Mouse (Mus musculus) Patski (cell line): ENCODE data around the gene Tspear. TPM values are rescaled to one million over a fixed set of nuclear protein-coding genes. Genes with fewer than 3 reads are reported as not detected.
A peak's percentile ranks its signal among the peaks of the same experiment; 100 is the strongest.
"Not testable (repeated sequence)": the region's sequence is repeated elsewhere in the genome, so short reads cannot be mapped to it uniquely, and the experiment has no call there.

Experiments
- ATAC-seq: fragments of 100-300 bp; one replicate; pipeline ENCODE4 v1.8.0; 2021
- CTCF ChIA-PET: fragments of 350-600 bp; sonication (Branson Sonifier 250); formaldehyde crosslinking; loops from one replicate; lab custom pipeline; 2022; ENCODE audit warnings: inconsistent platforms; lab: Charles Lee
- POLR2A ChIA-PET: fragments of 350-600 bp; sonication (Branson Sonifier 250); formaldehyde crosslinking; loops from one replicate; lab custom pipeline; 2022; ENCODE audit warnings: antibody characterized with exemption, inconsistent platforms; lab: Charles Lee
- DNase-seq: peaks from one replicate; pipeline ENCODE4 v3.0.0-alpha.2; 2011; ENCODE audit warnings: low read depth, low spot score
- H3K27me3 ChIP-seq: fragments of 371-371 bp; one replicate; pipeline ENCODE4 v1.5.1; 2021
- CTCF ChIP-seq: fragments of 100-300 bp; IDR thresholded peaks from one replicate; pipeline ENCODE4 v1.5.1; 2021
- in situ Hi-C: fragments of 300-500 bp; cut with MboI; formaldehyde crosslinking; loops from 3 replicates; pipeline ENCODE4 v1.11.1; 2018; ENCODE audit warnings: low pct_unique_long_range_greater_than_20kb, mixed read lengths
- polyA plus RNA-seq: library from polyadenylated mRNA; unstranded; gene quantifications from one replicate; pipeline ENCODE4 v1.2.3, GENCODE M21; 2021

Gene Tspear
- polyA plus RNA-seq, 1 experiment from 2014 or later: not detected

GRCm38 (mm10) chr10:77706326-77706725, 20.0 kb downstream of the Tspear start, which contains the start of gene Gm10272:
Gm10272 (plus strand) TSS chr10:77706626.
- in situ Hi-C loops: no loop called here
- ATAC-seq: no peak
- no peak for TF ChIP-seq CTCF
- ChIA-PET POLR2A (no interaction called here), CTCF (no interaction called here)
- DNase-seq: no peak
- H3K27me3 ChIP-seq: peaks cover 6% of the 10 kb centered on the region

DNA sequence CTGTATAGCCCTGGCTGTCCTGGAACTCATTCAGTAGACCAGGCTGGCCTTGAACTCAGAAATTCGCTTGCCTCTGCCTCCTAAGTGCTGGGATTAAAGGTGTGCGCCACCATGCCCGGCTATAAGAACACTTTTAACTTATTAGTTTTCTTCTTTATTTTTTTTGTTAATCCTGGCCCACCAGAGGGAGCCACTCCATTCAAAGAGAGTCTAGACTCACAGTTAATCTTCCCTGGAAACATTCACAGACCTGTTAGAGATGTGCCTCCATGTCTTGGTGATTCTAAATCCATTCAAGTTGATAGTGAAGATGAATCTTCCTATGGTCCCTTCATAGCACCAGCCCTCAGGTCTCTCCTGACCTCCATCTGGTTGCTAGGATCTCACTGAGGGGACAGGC, 23.5 kb downstream of the Tspear start:
- ATAC-seq (no peak), DNase-seq (no peak)
- CTCF ChIA-PET: no interaction called here
- in situ Hi-C loops: no loop called here
- peaks cover 6% of the 10 kb centered on the region for H3K27me3 ChIP-seq
- POLR2A ChIA-PET: no interaction called here
- no peak for TF ChIP-seq CTCF

- CTCF ChIA-PET, DNase-seq, POLR2A ChIA-PET, in situ Hi-C loops, ATAC-seq, H3K27me3 ChIP-seq: not testable (repeated sequence)
These were observed 24.8 kb downstream of the Tspear start, which contains the start of gene Gm10024 for GRCm38 (mm10) chr10:77711157-77711556. Gm10024 (plus strand) TSS chr10:77711457.

- H3K27me3 ChIP-seq: peaks cover 3% of the 10 kb centered on the region
- in situ Hi-C loops: no loop called here
- ATAC-seq (no peak), DNase-seq (no peak)
- ChIA-PET POLR2A (no interaction called here), CTCF (no interaction called here)
- TF ChIP-seq CTCF: no peak
These were observed 27.4 kb downstream of the Tspear start for GRCm38 (mm10) chr10:77713734-77714133.

- ATAC-seq: no peak
- peaks cover 3% of the 10 kb centered on the region for H3K27me3 ChIP-seq
- POLR2A ChIA-PET: no interaction called here
- no peak for DNase-seq
- TF ChIP-seq CTCF: no peak
- CTCF ChIA-PET: no interaction called here
- in situ Hi-C loops: no loop called here
These were observed 29.1 kb downstream of the Tspear start, which contains the start of gene Gm10142 for GRCm38 (mm10) chr10:77715507-77715906. Gm10142 (plus strand) TSS chr10:77715807.

DNA sequence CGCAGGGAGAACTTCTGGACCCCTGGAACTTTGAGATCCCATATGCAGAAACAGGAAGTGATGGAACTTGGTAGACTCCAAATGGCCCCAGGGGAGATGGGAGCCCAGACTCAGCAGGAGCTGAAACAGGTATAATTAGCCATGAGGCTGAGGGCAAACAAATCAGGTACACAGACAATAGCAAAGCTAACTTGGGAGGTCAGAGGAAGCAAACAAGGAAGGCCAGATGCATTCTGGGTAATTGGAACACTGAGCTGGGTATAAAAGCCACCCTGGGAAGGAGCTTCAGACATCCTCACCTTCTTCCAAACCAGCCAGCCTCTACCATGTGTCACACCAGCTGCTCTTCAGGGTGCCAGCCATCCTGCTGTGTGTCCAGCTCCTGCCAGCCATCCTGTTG, 33.9 kb downstream of the Tspear start, which contains the start of gene Krtap12-1:
Gene Krtap12-1, plus strand, starts transcription at position 301 of the 400 bp plus-strand sequence.
- H3K27me3 ChIP-seq: peaks cover 29% of the 10 kb centered on the region
- DNase-seq, CTCF ChIA-PET, ATAC-seq, POLR2A ChIA-PET, in situ Hi-C loops: not testable (repeated sequence)

GRCm38 (mm10) chr10:77724855-77725254, 38.5 kb downstream of the Tspear start:
- ChIA-PET CTCF (interaction anchor here (1.0 kb wide), 1 partner anchor 14 kb away, joined by 3 read pairs; no protein-coding TSS in a partner anchor), POLR2A (no interaction called here)
- in situ Hi-C loops: no loop called here

GRCm38 (mm10) chr10:77726186-77726585, 39.8 kb downstream of the Tspear start, which contains the start of gene Gm10100:
Gm10100 (plus strand) TSS chr10:77726486.
- TF ChIP-seq CTCF: no peak
- peaks cover 41% of the 10 kb centered on the region for H3K27me3 ChIP-seq
- no peak for DNase-seq
- ChIA-PET CTCF (no interaction called here), POLR2A (no interaction called here)
- in situ Hi-C loops: no loop called here
- no peak for ATAC-seq

More at GRCm38 (mm10) chr10:77724855-77725254, 38.5 kb downstream of the Tspear start:
- DNase-seq: no peak
- TF ChIP-seq CTCF: no peak
- ATAC-seq: no peak
- peaks cover 41% of the 10 kb centered on the region for H3K27me3 ChIP-seq

GRCm38 (mm10) chr10:77728280-77728679, 41.9 kb downstream of the Tspear start:
- no peak for ATAC-seq
- no peak for DNase-seq
- peaks cover 31% of the 10 kb centered on the region for H3K27me3 ChIP-seq
- TF ChIP-seq CTCF: peak; percentile 42
- ChIA-PET POLR2A (no interaction called here), CTCF (no interaction called here)
- in situ Hi-C loops: no loop called here

GRCm38 (mm10) chr10:77729241-77729640, 42.9 kb downstream of the Tspear start:
- ChIA-PET POLR2A (no interaction called here), CTCF (no interaction called here)

GRCm38 (mm10) chr10:77735928-77736327, 49.6 kb downstream of the Tspear start:
- no peak for TF ChIP-seq CTCF
- in situ Hi-C loops: no loop called here
- DNase-seq (no peak), ATAC-seq (no peak)
- ChIA-PET POLR2A (no interaction called here), CTCF (interaction anchor here (1.2 kb wide), 1 partner anchor 9 kb away, joined by 3 read pairs; no protein-coding TSS in a partner anchor)
- peaks cover 18% of the 10 kb centered on the region for H3K27me3 ChIP-seq

More at GRCm38 (mm10) chr10:77729241-77729640, 42.9 kb downstream of the Tspear start:
- in situ Hi-C loops: no loop called here
- TF ChIP-seq CTCF: peak; percentile 45
- H3K27me3 ChIP-seq: peaks cover 31% of the 10 kb centered on the region
- ATAC-seq (no peak), DNase-seq (no peak)
